Mouse (Mus musculus): Measurements from ENCODE around the gene Grb7. TPM values are rescaled to one million over a fixed set of nuclear protein-coding genes. Genes with fewer than 3 reads are reported as not detected.

Gene Grb7
- polyA plus RNA-seq, 1 experiment from 2014 or later: 45.3 TPM

- peaks cover 11% of the 10 kb centered on the region for H3K4me1 ChIP-seq
- H3K9me3 ChIP-seq: no peaks in the 10 kb centered on the region
- peaks cover 49% of the 10 kb centered on the region for H3K27me3 ChIP-seq
- ATAC-seq (ENCODE audit: borderline replicate concordance, extremely low read depth, low FRiP score, low TSS enrichment): no peak
- 12% methylated on average over 11 of the region's 11 CpGs for WGBS
- no peak overlapping the region for H3K9ac ChIP-seq
- no peak overlapping the region; the same call in 1 of the 2 replicates for H3K4me2 ChIP-seq
- no peak overlapping the region for H3K27ac ChIP-seq
- H3K4me3 ChIP-seq: no peak overlapping the region
- H3K36me3 ChIP-seq: peaks cover 7% of the 10 kb centered on the region
These were observed 13.0 kb downstream of the Grb7 start for GRCm38 (mm10) chr11:98459071-98459741.

- no peak overlapping the region for H3K4me3 ChIP-seq
- no peak overlapping the region for H3K9ac ChIP-seq
- H3K36me3 ChIP-seq: peaks cover under 1% of the 10 kb centered on the region
- ATAC-seq (ENCODE audit: borderline replicate concordance, extremely low read depth, low FRiP score, low TSS enrichment): no peak
- WGBS: 81% methylated on average over 9 of the region's 9 CpGs
- H3K4me1 ChIP-seq: peaks cover 11% of the 10 kb centered on the region
- H3K4me2 ChIP-seq: no peak overlapping the region
- peaks cover 49% of the 10 kb centered on the region for H3K27me3 ChIP-seq
- no peaks in the 10 kb centered on the region for H3K9me3 ChIP-seq
- H3K27ac ChIP-seq: no peak overlapping the region
These were observed 13.7 kb downstream of the Grb7 start for GRCm38 (mm10) chr11:98459860-98460259.

DNA sequence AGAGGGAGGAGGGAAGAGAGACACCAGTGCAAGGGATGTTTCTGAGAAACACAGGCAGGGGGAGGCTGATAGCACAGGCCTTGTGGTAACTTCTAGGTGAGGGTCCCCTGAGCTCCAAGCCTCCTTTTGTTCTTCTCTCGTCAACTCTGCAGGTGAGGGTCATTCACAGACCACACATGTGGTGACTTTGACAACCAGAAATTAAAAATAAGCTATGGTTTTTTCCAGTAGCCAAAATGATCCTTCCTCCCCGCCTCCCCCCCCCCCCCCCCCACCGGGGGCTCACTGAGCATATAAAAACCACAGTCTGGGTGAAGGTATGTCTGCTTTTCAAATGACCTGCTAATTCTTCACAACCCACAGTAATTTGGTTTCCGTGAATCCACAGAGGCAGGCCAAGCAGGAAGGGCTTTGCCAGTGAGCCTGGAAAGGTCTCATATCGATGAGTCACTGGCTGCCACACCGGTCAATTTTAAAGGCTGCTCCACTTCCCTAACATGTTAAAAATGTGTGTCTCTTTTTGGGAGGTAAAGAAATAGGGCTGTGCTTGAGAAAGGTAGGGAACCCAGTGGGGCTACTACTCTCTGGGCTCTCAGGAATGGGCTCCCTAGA, 15.0 kb downstream of the Grb7 start:
- Histone ChIP-seq H3K4me2 (no peak overlapping the region), H3K27me3 (peaks cover 44% of the 10 kb centered on the region), H3K4me1 (peaks cover 11% of the 10 kb centered on the region), H3K9ac (no peak overlapping the region), H3K9me3 (no peaks in the 10 kb centered on the region), H3K36me3 (no peaks in the 10 kb centered on the region), H3K27ac (no peak overlapping the region), H3K4me3 (no peak overlapping the region)
- no peak for ATAC-seq (ENCODE audit: borderline replicate concordance, extremely low read depth, low FRiP score, low TSS enrichment)
- WGBS: 50% methylated on average over 6 of the region's 6 CpGs

DNA sequence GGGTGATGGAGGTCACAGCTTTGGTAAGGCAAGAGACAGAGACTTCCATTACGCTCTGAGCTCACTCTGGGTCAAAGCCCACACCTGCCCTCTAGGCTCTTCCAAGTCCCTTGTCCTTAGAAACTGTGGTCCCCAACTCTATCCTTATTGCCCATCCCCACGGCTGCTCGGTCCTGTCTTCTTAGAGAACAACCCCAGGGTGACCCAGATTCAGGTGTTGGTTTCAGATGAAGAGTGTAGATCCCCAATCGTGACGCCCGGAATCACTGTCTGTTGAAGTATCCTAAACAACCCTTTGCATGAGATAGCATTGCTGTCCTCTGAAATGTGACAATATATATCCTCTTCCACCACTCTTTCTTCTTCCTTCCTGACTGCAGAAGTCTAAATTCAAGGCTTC, 16.1 kb downstream of the Grb7 start:
- no peak for ATAC-seq (ENCODE audit: borderline replicate concordance, extremely low read depth, low FRiP score, low TSS enrichment)
- Histone ChIP-seq H3K4me2 (no peak overlapping the region), H3K4me1 (peaks cover 7% of the 10 kb centered on the region), H3K27ac (no peak overlapping the region), H3K27me3 (peaks cover 35% of the 10 kb centered on the region), H3K36me3 (no peaks in the 10 kb centered on the region), H3K9ac (no peak overlapping the region), H3K9me3 (no peaks in the 10 kb centered on the region), H3K4me3 (no peak overlapping the region)
- WGBS: 86% methylated on average over 6 of the region's 6 CpGs

GRCm38 (mm10) chr11:98463911-98464310, 17.7 kb downstream of the Grb7 start:
- H3K36me3 ChIP-seq: no peaks in the 10 kb centered on the region
- 73% methylated on average over 9 of the region's 9 CpGs for WGBS
- H3K27ac ChIP-seq: no peak overlapping the region
- H3K27me3 ChIP-seq: peaks cover 20% of the 10 kb centered on the region
- H3K9ac ChIP-seq: no peak overlapping the region
- H3K9me3 ChIP-seq: no peaks in the 10 kb centered on the region
- ATAC-seq (ENCODE audit: borderline replicate concordance, extremely low read depth, low FRiP score, low TSS enrichment): no peak
- no peaks in the 10 kb centered on the region for H3K4me1 ChIP-seq
- no peak overlapping the region for H3K4me2 ChIP-seq
- H3K4me3 ChIP-seq: no peak overlapping the region

- 70% methylated on average over 6 of the region's 6 CpGs for WGBS
- H3K27me3 ChIP-seq: peaks cover 14% of the 10 kb centered on the region
- H3K27ac ChIP-seq: no peak overlapping the region
- no peak overlapping the region for H3K4me3 ChIP-seq
- H3K4me2 ChIP-seq: no peak overlapping the region
- ATAC-seq (ENCODE audit: borderline replicate concordance, extremely low read depth, low FRiP score, low TSS enrichment): no peak
- H3K4me1 ChIP-seq: no peaks in the 10 kb centered on the region
- no peaks in the 10 kb centered on the region for H3K36me3 ChIP-seq
- no peaks in the 10 kb centered on the region for H3K9me3 ChIP-seq
- H3K9ac ChIP-seq: no peak overlapping the region
These were observed 18.3 kb downstream of the Grb7 start for GRCm38 (mm10) chr11:98464516-98464915.

DNA sequence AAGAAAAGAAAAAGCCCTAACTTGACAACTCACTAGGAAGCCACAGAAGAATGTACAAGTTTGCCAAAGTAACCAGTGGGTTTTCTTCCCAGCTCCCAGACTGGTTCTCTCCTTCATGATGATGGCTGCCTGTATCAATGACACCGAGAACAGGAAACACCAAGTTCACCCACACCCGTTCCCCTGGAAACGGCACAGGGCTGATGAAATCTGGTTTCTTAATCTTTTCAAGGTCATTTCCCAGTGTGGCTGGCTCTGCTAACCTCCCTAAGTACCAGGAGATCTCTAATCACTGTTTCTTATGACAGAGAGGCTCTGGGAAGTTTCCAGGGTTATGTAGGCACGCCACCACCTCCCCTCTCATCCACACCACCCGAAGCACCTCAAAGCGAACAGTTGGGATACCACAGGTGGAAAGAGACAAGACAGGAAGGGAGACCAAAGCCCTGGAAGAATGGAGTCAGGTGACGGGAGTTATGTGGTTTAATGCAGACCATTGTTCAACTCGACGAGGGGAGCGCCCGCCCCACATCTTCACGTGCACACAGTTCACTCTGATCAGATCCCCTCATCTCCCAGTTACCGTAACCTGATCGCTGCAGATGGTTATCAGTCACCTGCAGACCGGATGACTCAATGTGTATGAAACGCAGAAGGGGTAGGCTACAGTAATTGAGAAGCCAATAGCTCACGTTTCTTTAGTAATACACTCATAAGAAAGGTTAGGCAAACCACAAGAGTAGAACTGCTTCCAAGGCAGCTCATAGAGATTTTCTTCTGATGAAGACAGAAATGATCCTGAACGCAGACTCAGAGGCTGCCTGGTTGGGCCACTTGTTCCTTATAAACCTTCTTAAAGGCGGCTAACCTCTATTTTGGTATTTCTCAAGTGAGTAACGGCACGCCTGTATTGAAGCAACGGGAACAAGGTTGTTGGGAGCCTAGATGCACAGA, 23.8 kb downstream of the Grb7 start:
- Histone ChIP-seq H3K4me2 (no peak overlapping the region), H3K4me3 (no peak overlapping the region), H3K27me3 (no peaks in the 10 kb centered on the region), H3K4me1 (no peaks in the 10 kb centered on the region), H3K9ac (no peak overlapping the region), H3K27ac (no peak overlapping the region), H3K36me3 (no peaks in the 10 kb centered on the region), H3K9me3 (no peaks in the 10 kb centered on the region)
- WGBS: 53% methylated on average over 22 of the region's 22 CpGs
- ATAC-seq (ENCODE audit: borderline replicate concordance, extremely low read depth, low FRiP score, low TSS enrichment): no peak

- no peak overlapping the region for H3K4me2 ChIP-seq
- H3K4me3 ChIP-seq: no peak overlapping the region
- 56% methylated on average over 6 of the region's 6 CpGs for WGBS
- no peak for ATAC-seq (ENCODE audit: borderline replicate concordance, extremely low read depth, low FRiP score, low TSS enrichment)
- H3K27me3 ChIP-seq: no peaks in the 10 kb centered on the region
- H3K36me3 ChIP-seq: no peaks in the 10 kb centered on the region
- H3K9ac ChIP-seq: no peak overlapping the region
- H3K4me1 ChIP-seq: no peaks in the 10 kb centered on the region
- H3K27ac ChIP-seq: no peak overlapping the region
- H3K9me3 ChIP-seq: no peaks in the 10 kb centered on the region
These were observed 24.6 kb downstream of the Grb7 start for GRCm38 (mm10) chr11:98470795-98471194.

GRCm38 (mm10) chr11:98472696-98473095, 26.5 kb downstream of the Grb7 start:
- no peaks in the 10 kb centered on the region for H3K9me3 ChIP-seq
- H3K36me3 ChIP-seq: no peaks in the 10 kb centered on the region
- whole genome bisulfite sequencing: 56% methylated on average over 4 of the region's 4 CpGs
- H3K4me3 ChIP-seq: no peak overlapping the region
- no peaks in the 10 kb centered on the region for H3K27me3 ChIP-seq
- no peak for ATAC-seq (ENCODE audit: borderline replicate concordance, extremely low read depth, low FRiP score, low TSS enrichment)
- no peak overlapping the region for H3K4me2 ChIP-seq
- H3K9ac ChIP-seq: no peak overlapping the region
- no peak overlapping the region for H3K27ac ChIP-seq
- no peaks in the 10 kb centered on the region for H3K4me1 ChIP-seq

GRCm38 (mm10) chr11:98473916-98474479, 27.8 kb downstream of the Grb7 start:
- H3K9ac ChIP-seq: no peak overlapping the region
- no peak for ATAC-seq (ENCODE audit: borderline replicate concordance, extremely low read depth, low FRiP score, low TSS enrichment)
- no peaks in the 10 kb centered on the region for H3K36me3 ChIP-seq
- H3K4me1 ChIP-seq: no peaks in the 10 kb centered on the region
- no peak overlapping the region for H3K4me3 ChIP-seq
- 36% methylated on average over 8 of the region's 8 CpGs for WGBS
- H3K9me3 ChIP-seq: no peaks in the 10 kb centered on the region
- no peaks in the 10 kb centered on the region for H3K27me3 ChIP-seq
- no peak overlapping the region for H3K4me2 ChIP-seq
- no peak overlapping the region for H3K27ac ChIP-seq

- 77% methylated on average over 11 of the region's 11 CpGs for WGBS
- H3K4me3 ChIP-seq: no peak overlapping the region
- no peak overlapping the region for H3K27ac ChIP-seq
- H3K4me2 ChIP-seq: no peak overlapping the region
- H3K27me3 ChIP-seq: no peaks in the 10 kb centered on the region
- no peaks in the 10 kb centered on the region for H3K36me3 ChIP-seq
- H3K9me3 ChIP-seq: no peaks in the 10 kb centered on the region
- H3K4me1 ChIP-seq: no peaks in the 10 kb centered on the region
- no peak overlapping the region for H3K9ac ChIP-seq
- ATAC-seq (ENCODE audit: borderline replicate concordance, extremely low read depth, low FRiP score, low TSS enrichment): no peak
These were observed 28.8 kb downstream of the Grb7 start for GRCm38 (mm10) chr11:98474967-98475366.
